Mouse (Mus musculus) kidney, postnatal 36 days (tissue): Measurements from ENCODE around the gene Dll1.
A peak's percentile ranks its signal among the peaks of the same experiment; 100 is the strongest.

ENCODE experiments used
- DNase-seq, 2 experiments: peaks; one replicate each; pipeline ENCODE4 v3.0.0; 2021 to 2022; ENCODE audit warnings: mixed read lengths in 2 of 2

The Dll1 gene

GRCm38 (mm10) chr17:15376494-15377181, at the start of gene Dll1:
Gene Dll1, minus strand, starts transcription at chr17:15376872.
- DNase-seq = peak in 1 of 2 experiments; percentile 54

DNA sequence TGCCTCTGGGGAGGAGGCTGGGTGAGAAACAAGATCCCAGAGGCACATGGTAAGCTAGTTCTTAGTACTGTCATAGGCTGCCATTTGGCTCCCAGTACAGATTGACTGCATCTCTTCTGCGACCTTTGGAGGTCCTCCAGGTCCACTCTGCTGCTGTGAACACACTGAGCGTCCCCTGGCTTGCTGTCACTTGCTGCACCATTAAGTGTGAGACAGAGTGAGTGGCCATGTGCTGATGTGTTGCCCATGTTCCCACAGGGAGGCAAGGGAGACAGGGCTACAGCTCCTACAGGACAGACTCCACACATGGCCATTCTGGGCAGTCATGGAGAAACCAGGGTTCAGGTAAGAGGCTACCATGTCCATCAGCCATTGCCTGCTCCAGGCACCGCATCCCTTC, 49.3 kb upstream of the Dll1 start:
- DNase-seq = no peak

- peak; percentile 22 to 46 for DNase-seq
Measured at GRCm38 (mm10) chr17:15423080-15423765, 46.6 kb upstream of the Dll1 start.

DNA sequence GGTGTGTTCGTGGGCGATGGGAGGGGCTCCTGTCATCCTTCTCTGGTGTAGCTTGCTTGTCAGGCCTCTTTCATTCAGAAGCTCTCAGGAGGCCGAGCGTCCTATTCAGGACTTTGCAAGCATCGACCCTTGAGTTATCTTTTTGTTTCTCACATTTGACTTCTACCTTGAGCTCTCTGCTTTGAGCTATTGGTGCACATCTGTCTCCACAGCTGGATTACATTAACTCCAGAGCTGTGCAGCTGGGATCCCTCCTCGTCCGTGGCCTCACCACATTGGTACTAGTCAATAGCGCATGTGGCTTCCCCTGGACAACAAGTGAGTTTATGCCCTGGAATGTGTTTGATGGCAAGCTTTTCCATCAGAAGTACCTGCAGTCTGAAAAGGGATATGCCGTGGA, 46.0 kb upstream of the Dll1 start:
- DNase-seq = no peak

- no peak for DNase-seq
Measured at GRCm38 (mm10) chr17:15421446-15421845, 44.8 kb upstream of the Dll1 start.

DNA sequence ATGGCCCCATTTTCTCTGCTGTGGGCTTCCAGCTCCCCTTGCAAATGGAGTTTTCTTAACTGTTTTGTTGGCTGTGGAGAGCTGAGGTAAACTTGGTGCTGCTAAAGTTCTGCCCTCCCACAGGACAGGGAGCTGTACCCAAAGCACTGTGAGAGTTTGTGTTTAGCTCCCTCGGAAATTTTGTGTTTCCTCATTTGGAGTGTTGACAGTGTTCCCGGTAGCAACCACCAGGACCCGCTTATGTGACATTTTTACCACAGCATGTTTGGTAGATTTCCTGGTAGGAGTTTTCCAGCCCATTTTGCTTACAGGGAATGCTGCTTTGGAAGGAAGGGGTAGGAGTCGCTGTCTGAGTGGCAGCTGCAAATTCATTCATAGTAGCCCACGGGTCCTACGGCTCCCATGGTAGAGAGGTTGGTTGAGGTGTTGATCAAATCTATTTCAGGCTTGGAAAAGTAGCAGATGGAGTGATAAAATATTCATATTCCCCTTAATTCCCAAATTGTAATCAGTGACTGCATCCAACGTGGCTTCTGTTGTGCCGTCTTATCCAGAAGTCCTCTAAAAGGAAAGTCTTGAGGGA, 43.4 kb upstream of the Dll1 start:
- no peak for DNase-seq

GRCm38 (mm10) chr17:15419534-15419933, 42.9 kb upstream of the Dll1 start:
- no peak for DNase-seq

DNA sequence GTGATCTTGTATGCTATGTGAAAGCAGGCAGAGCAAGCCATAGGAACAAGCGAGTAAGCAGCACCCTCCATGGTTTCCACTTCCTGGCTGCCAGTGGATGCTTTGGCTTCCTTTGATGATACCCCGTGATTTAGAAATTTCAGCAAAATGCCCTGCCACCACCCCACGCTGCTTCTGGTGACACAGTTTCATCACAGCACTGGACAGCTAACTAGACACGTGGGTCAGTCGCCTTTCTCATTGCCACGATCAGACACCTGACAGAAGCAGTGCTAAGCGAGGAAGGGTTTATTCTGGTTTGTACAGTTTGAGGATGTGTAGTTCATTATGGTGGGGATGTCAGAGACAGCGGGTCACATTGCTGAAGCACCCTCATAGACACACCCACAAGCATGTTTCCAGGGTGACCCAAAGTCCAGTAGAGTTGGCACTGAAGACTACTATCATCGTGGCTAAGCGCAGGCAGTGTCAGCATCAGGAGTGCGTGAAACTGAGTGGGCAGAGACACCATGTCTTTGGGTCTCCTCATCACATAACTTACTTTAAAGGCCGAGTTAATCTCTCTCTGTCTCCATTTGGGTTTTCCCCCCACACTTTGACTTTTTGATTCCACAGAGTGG, 40.0 kb upstream of the Dll1 start:
- no peak for DNase-seq

- no peak for DNase-seq
Measured at GRCm38 (mm10) chr17:15410861-15411260, 34.2 kb upstream of the Dll1 start.

DNA sequence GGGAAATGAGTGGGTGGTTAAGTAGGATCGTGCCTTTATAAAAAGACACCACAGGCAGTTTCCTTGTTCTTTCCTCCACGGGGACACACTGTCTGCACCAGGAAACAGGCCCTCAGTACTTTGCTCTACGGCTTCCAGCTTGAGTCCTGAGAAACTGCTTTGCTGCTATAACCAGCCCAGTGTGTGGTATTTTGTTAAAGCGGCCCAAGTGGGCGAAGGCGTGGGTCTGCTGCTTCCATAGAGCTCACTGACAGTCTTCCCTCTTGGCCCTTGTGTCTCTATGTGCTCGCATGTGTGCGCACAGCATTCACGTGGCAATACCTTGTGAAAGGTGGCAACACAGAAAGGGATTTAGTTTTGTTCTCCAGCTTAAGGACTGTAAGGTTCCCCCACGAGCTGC, 32.6 kb upstream of the Dll1 start:
- no peak for DNase-seq

- no peak for DNase-seq
Measured at GRCm38 (mm10) chr17:15406576-15406975, 29.9 kb upstream of the Dll1 start.

DNA sequence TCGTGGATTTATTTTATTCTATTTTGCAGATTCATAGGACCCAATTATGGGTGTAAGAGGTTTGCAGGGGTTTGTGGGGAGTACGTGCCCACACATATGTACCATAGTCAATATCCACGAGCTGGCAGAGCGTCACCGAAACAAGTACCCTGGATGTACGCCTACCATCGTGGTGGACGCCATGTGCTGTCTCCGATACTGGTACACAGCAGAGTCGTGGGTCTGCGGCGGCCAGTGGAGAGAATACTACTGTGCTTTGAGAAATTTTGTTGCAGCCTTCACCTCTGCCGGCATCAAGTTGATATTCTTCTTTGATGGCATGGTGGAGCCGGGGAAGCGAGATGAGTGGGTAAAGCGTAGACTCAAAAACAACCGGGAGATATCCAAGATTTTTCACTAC, 25.0 kb upstream of the Dll1 start:
- no peak for DNase-seq

DNA sequence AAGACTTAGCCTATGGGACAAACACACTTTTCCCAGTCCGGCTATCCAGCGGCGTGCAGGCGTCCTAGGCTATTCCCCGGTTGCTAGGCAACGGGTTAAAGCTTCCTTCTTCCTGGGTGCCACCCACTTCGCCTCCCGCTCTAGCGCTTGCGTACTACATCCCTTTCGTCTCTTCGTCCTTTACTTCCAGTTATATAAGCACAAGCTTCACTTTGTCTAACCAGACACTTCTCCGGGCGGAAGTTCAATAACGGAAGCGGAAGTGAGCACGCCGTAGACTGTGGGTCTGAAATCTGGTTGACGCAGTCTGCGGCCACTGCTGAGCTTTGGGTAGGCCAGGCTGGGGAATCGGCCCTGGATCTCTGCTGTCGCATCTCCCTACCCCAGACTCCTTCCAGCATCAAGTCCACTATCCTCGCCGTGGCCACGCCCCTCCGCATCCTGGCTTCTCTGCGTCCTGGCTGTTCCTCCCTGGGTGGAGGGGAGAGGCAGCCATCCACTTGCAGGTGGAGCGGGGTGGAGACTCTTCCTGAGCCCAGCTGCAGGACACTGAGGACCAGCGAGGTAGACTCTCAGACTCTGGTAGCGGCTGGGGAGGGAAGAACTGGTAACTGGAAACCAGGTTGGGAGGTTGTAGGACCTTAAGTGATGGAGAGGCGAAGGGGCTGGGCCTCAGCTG, 19.5 kb upstream of the Dll1 start, which contains the start of gene Fam120b:
Gene Fam120b, plus strand, starts transcription at position 206 of the 679 bp plus-strand sequence.
- peak; percentile 91 to 97 for DNase-seq

DNA sequence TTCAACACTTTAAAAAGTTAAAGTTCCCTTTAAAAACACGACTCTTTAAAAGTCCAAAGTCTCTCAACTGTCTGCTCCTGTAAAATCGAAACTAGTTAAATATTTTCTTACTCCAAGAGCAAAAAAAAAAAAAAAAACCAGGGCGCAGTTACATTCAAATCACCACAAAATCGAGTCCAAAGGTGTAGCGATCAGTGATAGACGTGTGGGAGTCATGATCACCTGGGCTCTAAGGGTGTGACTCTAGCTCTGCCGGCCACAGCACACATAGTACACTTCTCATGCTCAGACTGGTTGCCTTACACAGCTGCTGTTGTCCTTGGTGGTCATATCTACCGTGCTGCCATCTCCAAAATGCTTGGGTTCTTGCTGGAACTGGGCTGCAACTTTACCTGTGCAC, 12.7 kb upstream of the Dll1 start:
- peak in 1 of 2 experiments; percentile 41 for DNase-seq

DNA sequence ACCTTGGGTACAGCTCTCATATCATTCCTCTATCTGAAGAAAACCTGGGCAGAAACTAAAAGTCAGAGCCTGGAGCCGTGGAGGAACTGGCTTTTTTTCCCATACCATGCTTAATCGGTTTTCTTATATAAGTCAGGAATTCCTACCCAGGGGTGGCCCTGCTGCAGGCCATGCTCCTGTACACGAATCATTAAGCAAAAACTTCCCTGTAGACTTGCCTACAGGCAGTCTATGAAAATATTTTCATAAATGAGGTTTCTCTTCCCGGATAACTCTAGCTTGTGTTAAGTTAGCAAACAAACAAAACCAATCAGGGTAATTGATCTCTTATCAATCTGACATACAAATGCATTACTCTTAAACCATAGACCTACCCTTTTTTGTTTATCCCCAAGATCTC, 12.2 kb upstream of the Dll1 start:
- no peak for DNase-seq

DNA sequence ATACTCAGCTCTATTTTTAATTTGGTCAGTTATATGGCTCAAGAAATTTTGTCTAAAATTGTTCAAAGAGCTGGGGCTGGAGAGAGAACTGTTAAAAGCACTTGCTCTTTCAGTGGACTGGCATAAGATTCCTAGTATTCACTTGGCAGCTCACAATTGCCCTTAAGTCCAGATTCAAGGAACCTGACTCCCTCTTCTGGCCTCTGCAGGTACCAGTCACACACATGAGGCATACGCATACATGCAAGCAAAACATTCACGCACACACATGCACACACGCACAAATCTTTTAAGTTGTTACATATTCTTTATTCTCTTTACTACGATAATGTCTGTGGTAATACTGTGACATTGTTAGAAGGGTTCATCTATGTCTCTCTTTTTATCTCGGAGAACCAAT, 6.7 kb upstream of the Dll1 start:
- DNase-seq = no peak

DNA sequence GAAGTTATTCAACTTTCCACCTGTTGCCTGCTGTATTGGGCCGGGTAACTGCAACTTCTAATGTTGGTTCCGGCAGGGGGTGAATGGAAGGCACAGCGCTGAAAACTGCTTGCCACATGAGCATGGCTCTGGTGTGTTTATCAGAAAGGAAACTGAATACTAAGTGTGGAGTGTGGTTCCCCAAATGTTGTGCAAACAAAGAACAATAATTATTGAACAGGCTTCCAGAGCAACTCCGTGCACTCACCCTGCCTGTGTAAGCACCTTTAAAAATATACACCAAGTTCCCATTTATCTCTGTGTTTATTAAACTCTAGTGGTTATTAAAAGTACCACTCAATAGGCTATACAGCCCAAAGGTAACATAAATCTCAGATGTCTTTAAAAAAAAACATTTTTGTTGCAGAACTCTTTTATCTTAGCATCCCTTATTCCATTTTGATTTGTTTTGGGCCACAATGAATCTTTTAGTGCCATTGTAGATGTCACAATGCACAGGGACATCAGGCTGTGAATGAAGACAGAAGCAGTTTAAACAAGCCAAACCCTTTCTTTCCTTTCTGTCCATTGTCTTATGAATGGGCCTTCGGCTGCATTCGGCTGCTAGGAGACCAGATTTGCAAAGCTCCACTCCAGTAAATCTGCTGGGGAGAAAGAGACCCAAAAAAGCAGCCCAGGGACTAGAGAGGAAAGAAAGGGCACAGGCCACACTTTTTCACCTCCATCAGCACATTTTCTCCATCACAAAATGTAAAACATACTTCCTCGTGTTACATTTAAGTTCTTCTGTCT, 5.4 kb upstream of the Dll1 start:
- no peak for DNase-seq

GRCm38 (mm10) chr17:15381092-15381860, 4.6 kb upstream of the Dll1 start:
- DNase-seq = no peak

DNA sequence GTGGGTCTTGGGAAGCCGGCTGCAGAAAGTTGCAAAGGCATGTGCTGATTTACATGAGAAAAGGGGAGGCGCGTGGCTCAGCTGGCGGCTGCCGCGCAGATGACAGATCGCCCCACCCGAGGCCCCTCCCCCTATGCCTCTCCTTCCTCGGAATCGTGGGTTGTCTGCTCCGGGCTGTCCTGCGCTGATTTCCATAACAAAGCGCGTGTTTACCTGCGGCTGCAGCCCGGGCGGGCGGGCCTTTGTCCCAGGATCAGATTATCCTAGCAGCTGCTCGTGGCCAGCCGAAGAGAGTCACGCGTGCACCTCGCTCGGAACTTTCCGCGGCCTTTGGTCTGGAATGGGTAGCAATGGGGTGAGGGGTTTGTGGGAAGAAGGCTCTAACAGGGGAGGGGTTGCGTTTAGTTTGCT, 4.0 kb upstream of the Dll1 start:
- peak; percentile 63 to 81 for DNase-seq

DNA sequence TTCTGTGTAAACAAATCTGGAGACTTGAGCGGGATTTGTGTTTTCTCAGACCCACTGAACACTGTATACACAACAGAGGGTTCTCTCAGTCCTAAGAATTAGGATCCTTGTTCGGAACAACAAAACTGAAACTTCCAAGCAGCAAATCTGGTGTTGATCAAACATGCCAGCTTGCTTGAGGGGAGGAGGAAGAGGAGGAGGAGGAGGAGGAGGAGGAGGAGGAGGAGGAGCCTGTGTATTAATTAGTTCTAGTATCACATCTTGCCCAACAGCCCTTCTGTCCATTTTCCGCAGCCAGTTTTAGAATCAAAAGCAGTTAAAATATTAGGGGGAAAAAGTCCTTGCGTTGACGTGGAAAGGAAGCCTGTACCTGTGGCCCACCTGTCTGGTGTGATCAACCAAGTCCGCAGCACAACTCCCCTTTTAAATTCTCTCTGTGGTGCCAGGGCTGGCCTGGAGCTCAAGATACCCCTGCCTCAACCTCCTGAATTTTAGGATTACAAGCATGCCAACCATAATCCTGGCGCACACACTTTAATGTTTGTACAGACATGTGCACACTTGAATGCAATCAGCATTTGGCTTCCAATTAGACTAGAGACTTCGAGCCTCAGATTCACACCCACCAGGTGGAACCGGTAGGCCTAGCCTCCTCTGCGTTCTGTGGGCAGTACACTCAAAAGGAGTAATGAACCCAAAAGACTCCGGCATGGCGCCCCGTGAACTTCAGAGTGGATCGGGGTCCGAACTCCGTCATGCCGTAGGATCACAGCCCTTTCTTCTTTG, 3.3 kb upstream of the Dll1 start:
- no peak for DNase-seq
